Mouse (Mus musculus) CH12.LX (cell line): Measurements from ENCODE around the gene Cacna1c. TPM values are rescaled to one million over a fixed set of nuclear protein-coding genes. Genes with fewer than 3 reads are reported as not detected.

Experiments
- DNase-seq: peaks from one replicate; pipeline ENCODE4 v3.0.0-alpha.2; 2013; ENCODE audit errors: extremely low read depth
- H3K27ac ChIP-seq: 2 replicates; pipeline ENCODE4 v1.5.1; 2012; ENCODE audit warnings: low read depth, mild to moderate bottlenecking, control low read depth, moderate library complexity; ENCODE audit not compliant: insufficient read depth
- H3K27me3 ChIP-seq: replicated peaks from 2 replicates; pipeline ENCODE3; 2012; ENCODE audit warnings: inconsistent platforms
- H3K36me3 ChIP-seq, 2 experiments: replicated peaks in 1 of 2; 2 replicates each; pipeline versions ENCODE3 to v1.6.1; 2012; ENCODE audit warnings: inconsistent platforms in 1 of 2, low read length in 1 of 2, mild to moderate bottlenecking in 1 of 2, mixed read lengths in 1 of 2, moderate library complexity in 1 of 2; ENCODE audit not compliant: control insufficient read depth in 1 of 2, insufficient read depth in 1 of 2
- H3K4me1 ChIP-seq, 2 experiments: 2 replicates each; pipeline ENCODE4 v1.6.1; 2012; ENCODE audit warnings: inconsistent platforms in 1 of 2, moderate library complexity in 1 of 2; ENCODE audit not compliant: insufficient read depth in 2 of 2, control insufficient read depth in 1 of 2
- H3K4me2 ChIP-seq: 2 replicates; pipeline ENCODE4 v1.6.1; 2012; ENCODE audit warnings: low read depth, mild to moderate bottlenecking, control low read depth; ENCODE audit not compliant: poor library complexity, insufficient read depth, severe bottlenecking
- H3K4me3 ChIP-seq, 3 experiments: fragments of 150-350 bp in 1 of 3; sonication (generic) in 1 of 3; replicated peaks in 1 of 3; 2 replicates each; pipeline versions ENCODE3 to v1.5.1; 2011 to 2012; ENCODE audit warnings: low read depth in 2 of 3, low read length in 2 of 3, mild to moderate bottlenecking in 2 of 3, moderate library complexity in 2 of 3, control low read depth in 1 of 3, improper control_type of control experiment in 1 of 3, inconsistent platforms in 1 of 3, mixed read lengths in 1 of 3; ENCODE audit not compliant: poor library complexity in 1 of 3
- H3K79me2 ChIP-seq: replicated peaks from 2 replicates; pipeline ENCODE4 v1.6.1; 2012; ENCODE audit warnings: mild to moderate bottlenecking, moderate library complexity; ENCODE audit not compliant: control insufficient read depth, poor library complexity, insufficient read depth, severe bottlenecking; ENCODE audit errors: extremely low read depth
- H3K9ac ChIP-seq: 2 replicates; pipeline ENCODE4 v1.6.1; 2012; ENCODE audit warnings: low read depth, mild to moderate bottlenecking, control low read depth, moderate library complexity; ENCODE audit not compliant: insufficient read depth
- H3K9me3 ChIP-seq: replicated peaks from 2 replicates; pipeline ENCODE3; 2012; ENCODE audit warnings: low read length, inconsistent platforms, mixed read lengths
- CTCF ChIP-seq, 2 experiments: IDR thresholded peaks in 1 of 2; conservative IDR thresholded peaks in 1 of 2; 2 replicates each; pipeline ENCODE4 v1.5.1; 2011 to 2012; ENCODE audit warnings: low read depth in 2 of 2, low read length in 2 of 2, improper control_type of control experiment in 1 of 2, inconsistent platforms in 1 of 2, mild to moderate bottlenecking in 1 of 2, moderate library complexity in 1 of 2
- EP300 ChIP-seq: IDR thresholded peaks from 2 replicates; pipeline ENCODE4 v1.6.1; 2011; ENCODE audit warnings: low read length, improper control_type of control experiment
- ETS1 ChIP-seq: conservative IDR thresholded peaks from 2 replicates; pipeline ENCODE4 v1.6.1; 2012; ENCODE audit warnings: low read depth, mild to moderate bottlenecking, inconsistent platforms, low read length, improper control_type of control experiment, moderate library complexity
- GABPA ChIP-seq: IDR thresholded peaks from 2 replicates; pipeline ENCODE4 v1.6.1; 2012; ENCODE audit warnings: low read depth, low read length, improper control_type of control experiment, inconsistent platforms; ENCODE audit not compliant: insufficient replicate concordance
- JUND ChIP-seq: conservative IDR thresholded peaks from 2 replicates; pipeline ENCODE4 v1.6.1; 2011; ENCODE audit warnings: low read depth, low read length, improper control_type of control experiment
- KAT2A ChIP-seq: IDR thresholded peaks from 2 replicates; pipeline ENCODE4 v1.6.1; 2012; ENCODE audit warnings: low read length, improper control_type of control experiment, inconsistent platforms; ENCODE audit not compliant: insufficient replicate concordance
- MAFK ChIP-seq: IDR thresholded peaks from 2 replicates; pipeline ENCODE4 v1.6.1; 2011; ENCODE audit warnings: low read length, improper control_type of control experiment; ENCODE audit not compliant: insufficient replicate concordance
- MEF2A ChIP-seq: IDR thresholded peaks from 2 replicates; pipeline ENCODE4 v1.6.1; 2014; ENCODE audit warnings: low read depth, mild to moderate bottlenecking, inconsistent platforms, low read length, improper control_type of control experiment, borderline replicate concordance
- MXI1 ChIP-seq: IDR thresholded peaks from 2 replicates; pipeline ENCODE4 v1.6.1; 2011; ENCODE audit warnings: mild to moderate bottlenecking, low read depth, low read length, improper control_type of control experiment
- NELFE ChIP-seq: IDR thresholded peaks from 2 replicates; pipeline ENCODE4 v1.6.1; 2011; ENCODE audit warnings: low read depth, low read length, improper control_type of control experiment
- NRF1 ChIP-seq: IDR thresholded peaks from 2 replicates; pipeline ENCODE4 v1.6.1; 2014; ENCODE audit warnings: low read depth, mild to moderate bottlenecking, inconsistent platforms, low read length, improper control_type of control experiment, moderate library complexity
- RAD21 ChIP-seq: IDR thresholded peaks from 2 replicates; pipeline ENCODE4 v1.6.1; 2011; ENCODE audit warnings: low read depth, mild to moderate bottlenecking, low read length, improper control_type of control experiment, moderate library complexity
- SIN3A ChIP-seq: IDR thresholded peaks from 2 replicates; pipeline ENCODE4 v1.6.1; 2012; ENCODE audit warnings: low read length, improper control_type of control experiment, inconsistent platforms
- SMC3 ChIP-seq: IDR thresholded peaks from 2 replicates; pipeline ENCODE4 v1.6.1; 2011; ENCODE audit warnings: low read depth, low read length, improper control_type of control experiment
- TBP ChIP-seq: conservative IDR thresholded peaks from 2 replicates; pipeline ENCODE4 v1.6.1; 2011; ENCODE audit warnings: low read depth, low read length, improper control_type of control experiment
- ZKSCAN1 ChIP-seq: IDR thresholded peaks from 2 replicates; pipeline ENCODE4 v1.6.1; 2012; ENCODE audit warnings: low read depth, inconsistent platforms, low read length, improper control_type of control experiment, borderline replicate concordance
- ZMIZ1 ChIP-seq: IDR thresholded peaks from 2 replicates; pipeline ENCODE4 v1.6.1; 2012; ENCODE audit warnings: low read depth, mild to moderate bottlenecking, inconsistent platforms, low read length, improper control_type of control experiment
- ZNF384 ChIP-seq: IDR thresholded peaks from 2 replicates; pipeline ENCODE4 v1.6.1; 2012; ENCODE audit warnings: low read depth, low read length, improper control_type of control experiment, inconsistent platforms
- dilution Hi-C: fragments of 300-500 bp; cut with MboI; formaldehyde crosslinking; loops from 2 replicates; pipeline ENCODE4 v1.14.3; 2020; ENCODE audit warnings: low sequenced_read_pairs; ENCODE audit not compliant: extremely low pct_unique_long_range_greater_than_20kb, extremely low pct_ligation_motif_present
- in situ Hi-C: fragments of 300-500 bp; cut with MboI; formaldehyde crosslinking; loops from 3 replicates; pipeline ENCODE4 v1.14.3; 2019; ENCODE audit warnings: low sequenced_read_pairs, low pct_ligation_motif_present, low pct_unique_long_range_greater_than_20kb, mixed read lengths
- polyA plus RNA-seq: library from polyadenylated mRNA; unstranded; fragments of >175 nt; gene quantifications from 2 replicates; pipeline ENCODE4 v1.2.1, GENCODE M21; 2012; ENCODE audit warnings: low read depth; ENCODE audit not compliant: insufficient read length
- total RNA-seq, 2 experiments: library from RNA; depleted of rRNA; stranded (reverse); fragments of 300-350 nt in 1 of 2; fragments of >200 nt in 1 of 2; gene quantifications; 2 replicates each; pipeline ENCODE4 v1.2.3; 2012 to 2014

Cacna1c gene
- total and polyA plus RNA-seq, 3 experiments = 0.04 TPM; not detected in 2

GRCm38 (mm10) chr6:118791921-118792368 lies 404.3 kb downstream of the Cacna1c start:
- in situ Hi-C loops = no loop called here
- Histone ChIP-seq H3K4me3 (no peak overlapping the region), H3K79me2 (no peaks in the 10 kb centered on the region), H3K36me3 (no peaks in the 10 kb centered on the region), H3K4me2 (no peak overlapping the region), H3K27ac (no peak overlapping the region), H3K4me1 (no peaks in the 10 kb centered on the region), H3K9ac (no peak overlapping the region), H3K27me3 (peaks cover 94% of the 10 kb centered on the region), H3K9me3 (peaks cover 3% of the 10 kb centered on the region)
- dilution Hi-C loops = no loop called here
- TF ChIP-seq MEF2A = no peak
- no peak for TF ChIP-seq NELFE
- no peak for TF ChIP-seq NRF1
- TF ChIP-seq KAT2A = no peak
- no peak for TF ChIP-seq ETS1
- no peak for TF ChIP-seq MXI1
- no peak for TF ChIP-seq JUND
- TF ChIP-seq TBP = no peak
- no peak for TF ChIP-seq GABPA
- no peak for TF ChIP-seq MAFK
- no peak for TF ChIP-seq ZNF384
- no peak for TF ChIP-seq ZMIZ1
- DNase-seq = no peak

DNA sequence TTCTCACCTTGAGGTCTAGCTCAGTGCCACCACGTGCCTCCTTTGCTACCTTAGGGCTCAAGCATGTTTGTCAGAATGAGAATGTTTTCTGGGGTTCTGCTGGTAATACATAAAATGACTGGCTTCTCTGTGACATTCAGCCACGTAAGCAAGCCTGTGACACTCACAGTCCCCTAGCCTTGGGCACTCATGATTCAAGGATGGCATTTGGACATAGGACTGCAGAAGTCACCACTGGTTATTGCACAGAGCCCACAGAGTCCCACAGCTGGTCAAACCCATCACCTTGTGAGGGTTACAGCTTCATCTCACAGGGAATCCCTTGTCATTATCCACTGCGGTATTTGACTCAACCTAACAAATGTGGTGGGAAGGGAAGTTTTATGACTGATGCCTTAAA lies 408.3 kb downstream of the Cacna1c start:
- H3K9me3 ChIP-seq = no peaks in the 10 kb centered on the region
- no peak overlapping the region for H3K4me3 ChIP-seq
- dilution Hi-C loops = no loop called here
- no peak overlapping the region for H3K4me2 ChIP-seq
- DNase-seq = no peak
- H3K36me3 ChIP-seq = no peaks in the 10 kb centered on the region
- TF ChIP-seq RAD21 (no peak), GABPA (no peak), ETS1 (no peak), SMC3 (no peak), CTCF (conservative IDR thresholded peaks at IDR 0.05 in 1 of 2, IDR thresholded peaks at IDR 0.05 in 1 of 2; ENCODE audit: low read depth in 2 of 2, low read length in 2 of 2) (no peak), JUND (no peak), ZKSCAN1 (no peak), TBP (no peak), ZMIZ1 (no peak), SIN3A (no peak), EP300 (no peak)
- in situ Hi-C loops = no loop called here
- no peaks in the 10 kb centered on the region for H3K79me2 ChIP-seq
- H3K9ac ChIP-seq = no peak overlapping the region
- no peak overlapping the region for H3K27ac ChIP-seq
- H3K4me1 ChIP-seq = no peaks in the 10 kb centered on the region
- H3K27me3 ChIP-seq = peaks cover 97% of the 10 kb centered on the region
